Mouse (Mus musculus) left cerebral cortex, adult 11 months (tissue): ENCODE measurements around the gene Mynn.
"Not testable (repeated sequence)": the region's sequence is repeated elsewhere in the genome, so short reads cannot be mapped to it uniquely, and the experiment has no call there.

Experiments
- DNase-seq: peaks from one replicate; pipeline ENCODE4 v3.0.0; 2022; ENCODE audit warnings: low spot score

Mynn gene

GRCm38 (mm10) chr3:30602065-30602739 lies at the start of gene Mynn:
Gene Mynn (plus strand): TSS chr3:30602065.
- DNase-seq = peak; percentile 96

GRCm38 (mm10) chr3:30553741-30554140 lies 48.1 kb upstream of the Mynn start:
- no peak for DNase-seq

- no peak for DNase-seq
These were observed 41.1 kb upstream of the Mynn start for GRCm38 (mm10) chr3:30560677-30561314.

- not testable (repeated sequence) for DNase-seq
These were observed 35.5 kb upstream of the Mynn start for GRCm38 (mm10) chr3:30566333-30566732.

- no peak for DNase-seq
These were observed 28.3 kb upstream of the Mynn start for GRCm38 (mm10) chr3:30573549-30573948.

GRCm38 (mm10) chr3:30588865-30589264 lies 13.0 kb upstream of the Mynn start:
- no peak for DNase-seq

GRCm38 (mm10) chr3:30592418-30592853 lies 9.4 kb upstream of the Mynn start:
- no peak for DNase-seq

GRCm38 (mm10) chr3:30593719-30594485 lies 8.0 kb upstream of the Mynn start:
- DNase-seq = no peak

- no peak for DNase-seq
These were observed 6.6 kb upstream of the Mynn start for GRCm38 (mm10) chr3:30595111-30595832.

GRCm38 (mm10) chr3:30597271-30597670 lies 4.6 kb upstream of the Mynn start:
- DNase-seq = no peak

- DNase-seq = no peak
These were observed 1.9 kb upstream of the Mynn start, which contains the start of gene Actrt3 for GRCm38 (mm10) chr3:30599711-30600545. Gene Actrt3 (minus strand): TSS chr3:30599939.

GRCm38 (mm10) chr3:30600717-30601116 lies 1.1 kb upstream of the Mynn start:
- DNase-seq = no peak

GRCm38 (mm10) chr3:30601175-30601574 lies 690 bp upstream of the Mynn start:
- peak; percentile 79 for DNase-seq

GRCm38 (mm10) chr3:30601610-30602064 lies 228 bp upstream of the Mynn start:
- DNase-seq = no peak

- DNase-seq = no peak
These were observed 854 bp downstream of the Mynn start for GRCm38 (mm10) chr3:30602740-30603098.

GRCm38 (mm10) chr3:30603256-30603655 lies 1.4 kb downstream of the Mynn start:
- DNase-seq = no peak

GRCm38 (mm10) chr3:30608999-30609398 lies 7.1 kb downstream of the Mynn start:
- no peak for DNase-seq

GRCm38 (mm10) chr3:30610930-30611329 lies 9.1 kb downstream of the Mynn start:
- no peak for DNase-seq

GRCm38 (mm10) chr3:30620132-30620531 lies 18.3 kb downstream of the Mynn start:
- DNase-seq = no peak

- no peak for DNase-seq
These were observed 31.8 kb downstream of the Mynn start for GRCm38 (mm10) chr3:30633681-30634080.

- no peak for DNase-seq
These were observed 33.8 kb downstream of the Mynn start for GRCm38 (mm10) chr3:30635629-30636028.
